ENCODE assay signal across 9 mouse cellular contexts in the genomic region with DNA sequence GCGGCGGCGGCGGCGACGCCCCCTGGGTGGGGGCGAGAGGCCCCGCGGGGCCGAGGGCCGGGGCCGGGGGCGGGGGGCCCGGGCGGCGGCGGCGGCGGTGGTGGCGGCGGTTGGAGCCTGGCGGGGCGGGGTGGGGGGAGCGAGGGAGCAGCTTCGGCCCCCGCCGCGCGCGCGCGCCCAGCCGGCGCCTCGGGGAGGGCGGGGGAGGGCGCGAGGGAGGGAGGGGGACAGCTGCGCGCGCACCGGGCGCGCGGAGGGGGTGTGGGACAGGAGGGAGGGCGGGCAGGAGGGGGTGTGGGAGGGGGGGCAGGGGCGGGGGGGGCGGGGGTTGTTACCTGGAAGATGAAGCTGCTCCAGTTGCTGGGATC. TPM values are rescaled to one million over a fixed set of nuclear protein-coding genes. Genes with fewer than 3 reads are reported as not detected.
DNase-seq lines count a peak whose midpoint lies in the region; ATAC-seq and TF ChIP-seq lines count a peak whose summit lies in the region.
"Had no signal": no experiment of that assay in that cellular context is flagged by ENCODE, and none has a peak within 500 bp of the region (broad histone marks: within the 10 kb centered on the region; RNA-seq: fewer than 3 reads in every experiment).

No protein-coding gene starts in this region.

- no peak; the same call in 1 of the 2 replicates for ATAC-seq in hindbrain, postnatal 0 days
- no peak for ATAC-seq in midbrain, embryonic 15.5 days (replicated peaks)

- no peaks in the 10 kb centered on the region for H3K27me3 ChIP-seq in hindbrain, postnatal 0 days (ENCODE audit: insufficient read depth, low read length)
- no peaks in the 10 kb centered on the region for H3K27me3 ChIP-seq in midbrain, embryonic 15.5 days (replicated peaks)

- TF ChIP-seq CTCF in hindbrain, postnatal 0 days (IDR thresholded peaks at IDR 0.05; ENCODE audit: low read depth), result no peak

- H3K27ac ChIP-seq in hindbrain, postnatal 0 days, result peak overlapping the region; percentile 99
- peak overlapping the region; percentile 99 for H3K27ac ChIP-seq in midbrain, embryonic 15.5 days

- H3K4me1 ChIP-seq in hindbrain, postnatal 0 days (ENCODE audit: insufficient read depth, low read length), result peaks cover 30% of the 10 kb centered on the region
- H3K4me1 ChIP-seq in midbrain, embryonic 15.5 days, result peaks cover 46% of the 10 kb centered on the region

- WGBS in hindbrain, postnatal 0 days, result no CpG with 5 or more reads among the region's 48 CpGs
- WGBS in midbrain, embryonic 15.5 days, result 0% methylated on average over 1 of the region's 48 CpGs

- H3K9me3 ChIP-seq in hindbrain, postnatal 0 days (ENCODE audit: low read length), result no peaks in the 10 kb centered on the region
- no peaks in the 10 kb centered on the region for H3K9me3 ChIP-seq in midbrain, embryonic 15.5 days

- DNase-seq in adrenal gland, postnatal 25 days, result peak; percentile 91
- no peak for DNase-seq in adrenal gland, adult 2 months
- DNase-seq in ovary, postnatal 10 days (ENCODE audit: low spot score), result peak; percentile 42
- DNase-seq in ovary, adult 18-20 months (ENCODE audit: low spot score), result no peak
- DNase-seq in hindbrain, postnatal 0 days (ENCODE audit: low spot score), result no peak
- DNase-seq in c-Kit-positive CD71-positive TER-119-positive erythroid progenitor cells, embryonic 14.5 days (ENCODE audit: low spot score), result no peak
- DNase-seq in frontal cortex, postnatal 25 days (ENCODE audit: low spot score in 2 of 2), result no peak

- H3K9ac ChIP-seq in hindbrain, postnatal 0 days (replicated peaks; ENCODE audit: low read length), result peak overlapping the region; percentile 99
- peak overlapping the region; percentile 95 for H3K9ac ChIP-seq in midbrain, embryonic 15.5 days

- peak overlapping the region; percentile 87 for H3K4me2 ChIP-seq in hindbrain, postnatal 0 days (ENCODE audit: low read depth, low read length)
- peak overlapping the region; percentile 87 for H3K4me2 ChIP-seq in midbrain, embryonic 15.5 days

- H3K4me3 ChIP-seq in hindbrain, postnatal 0 days (ENCODE audit: low read length), result peak overlapping the region; percentile 88
- peak overlapping the region; percentile 81 for H3K4me3 ChIP-seq in midbrain, embryonic 15.5 days

- peaks cover 19% of the 10 kb centered on the region; the same call in 1 of the 2 replicates for H3K36me3 ChIP-seq in hindbrain, postnatal 0 days (ENCODE audit: insufficient read depth, low read length)
- H3K36me3 ChIP-seq in midbrain, embryonic 15.5 days (replicated peaks), result peaks cover 6% of the 10 kb centered on the region

RNA-seq across cellular contexts. Expression of a gene that starts 0.2 kb away (rescaled TPM):
- 167 and 171 TPM in 2 replicates for total RNA-seq in adrenal gland, postnatal 25 days (2021)
- 100 to 1,000 TPM in 1 of 2 experiments, 10 to 100 TPM in 1; 98.7 to 114 TPM for total RNA-seq in adrenal gland, adult 2 months (2021)
- polyA plus RNA-seq in adrenal gland, adult 2 months (2012; rRNA removed), result 833 and 840 TPM in 2 replicates
- 222 and 237 TPM in 2 replicates for total RNA-seq in hindbrain, postnatal 0 days (2014; rRNA removed)
- 69.3 and 70.5 TPM in 2 replicates for polyA plus RNA-seq in hindbrain, postnatal 0 days (2015; fragmentation: Nextera tagmentation; extraction: Ambion mirVana)
- 78.0 and 89.8 TPM in 2 replicates for polyA plus RNA-seq in midbrain, embryonic 15.5 days (2015; fragmentation: Nextera tagmentation; extraction: Ambion mirVana)

RNA-seq across cellular contexts. Expression of a gene that starts 5.6 kb away (rescaled TPM):
- total RNA-seq in adrenal gland, postnatal 25 days (2021), result 2.2 and 5.1 TPM in 2 replicates
- total RNA-seq in adrenal gland, adult 2 months (2021), result 1 to 10 TPM; 1.7 to 2.0 TPM
- polyA plus RNA-seq in adrenal gland, adult 2 months (2012; rRNA removed), result 8.5 and 9.5 TPM in 2 replicates
- 138 and 144 TPM in 2 replicates for total RNA-seq in hindbrain, postnatal 0 days (2014; rRNA removed)
- 79.0 and 99.9 TPM in 2 replicates for polyA plus RNA-seq in hindbrain, postnatal 0 days (2015; fragmentation: Nextera tagmentation; extraction: Ambion mirVana)
- polyA plus RNA-seq in midbrain, embryonic 15.5 days (2015; fragmentation: Nextera tagmentation; extraction: Ambion mirVana), result 40.7 and 42.3 TPM in 2 replicates

RNA-seq across cellular contexts. Expression of a gene that starts 5.7 kb away (rescaled TPM):
- 31.0 and 44.0 TPM in 2 replicates for total RNA-seq in adrenal gland, postnatal 25 days (2021)
- 10 to 100 TPM; 19.9 to 29.2 TPM for total RNA-seq in adrenal gland, adult 2 months (2021)
- polyA plus RNA-seq in adrenal gland, adult 2 months (2012; rRNA removed), result 13.7 and 28.4 TPM in 2 replicates
- 7.1 and 40.2 TPM in 2 replicates for total RNA-seq in hindbrain, postnatal 0 days (2014; rRNA removed)
- 47.7 and 60.2 TPM in 2 replicates for polyA plus RNA-seq in hindbrain, postnatal 0 days (2015; fragmentation: Nextera tagmentation; extraction: Ambion mirVana)
- polyA plus RNA-seq in midbrain, embryonic 15.5 days (2015; fragmentation: Nextera tagmentation; extraction: Ambion mirVana), result 44.9 and 52.6 TPM in 2 replicates

RNA-seq across cellular contexts. Expression of a gene that starts 9.4 kb away (rescaled TPM):
- total RNA-seq in adrenal gland, postnatal 25 days (2021), result 13.4 and 28.2 TPM in 2 replicates
- total RNA-seq in adrenal gland, adult 2 months (2021), result 10 to 100 TPM; 16.4 to 20.3 TPM
- polyA plus RNA-seq in adrenal gland, adult 2 months (2012; rRNA removed), result 0.66 and 13.1 TPM in 2 replicates
- total RNA-seq in hindbrain, postnatal 0 days (2014; rRNA removed), result 11.1 and 30.3 TPM in 2 replicates
- 31.2 and 48.6 TPM in 2 replicates for polyA plus RNA-seq in hindbrain, postnatal 0 days (2015; fragmentation: Nextera tagmentation; extraction: Ambion mirVana)
- polyA plus RNA-seq in midbrain, embryonic 15.5 days (2015; fragmentation: Nextera tagmentation; extraction: Ambion mirVana), result 46.9 and 73.4 TPM in 2 replicates
- total RNA-seq: common myeloid progenitor, adult 5-6 weeks had no signal

RNA-seq across cellular contexts. Expression of a gene that starts 10.3 kb away (rescaled TPM):
- 1.7 and 2.8 TPM in 2 replicates for total RNA-seq in adrenal gland, postnatal 25 days (2021)
- total RNA-seq in adrenal gland, adult 2 months (2021), result 1 to 10 TPM in 1 of 2 experiments, not detected in 1; 1.3 TPM
- polyA plus RNA-seq in adrenal gland, adult 2 months (2012; rRNA removed), result 1.7 and 2.0 TPM in 2 replicates
- 1.2 TPM in 1 of 2 replicates, not detected in the other for total RNA-seq in hindbrain, postnatal 0 days (2014; rRNA removed)
- polyA plus RNA-seq in hindbrain, postnatal 0 days (2015; fragmentation: Nextera tagmentation; extraction: Ambion mirVana), result 0.49 and 1.5 TPM in 2 replicates
- polyA plus RNA-seq in midbrain, embryonic 15.5 days (2015; fragmentation: Nextera tagmentation; extraction: Ambion mirVana), result 1.0 TPM in 1 of 2 replicates, not detected in the other
- total RNA-seq: common myeloid progenitor, adult 5-6 weeks had no signal

Comparison
In these comparisons a context has a peak if more than half of its experiments do, and no peak if none do; other contexts are left out.
1. DNase-seq: peak in adrenal gland, postnatal 25 days (single experiment) and ovary, postnatal 10 days (single experiment); none in adrenal gland, adult 2 months (single experiment), ovary, adult 18-20 months (single experiment), hindbrain, postnatal 0 days (single experiment), c-Kit-positive CD71-positive TER-119-positive erythroid progenitor cells, embryonic 14.5 days (single experiment) and frontal cortex, postnatal 25 days (0 of 2).
2. RNA of a gene that starts 5.6 kb away (total RNA-seq): 138 to 144 TPM in hindbrain, postnatal 0 days; 2.2 to 5.1 TPM in adrenal gland, postnatal 25 days and 1.7 to 2.0 TPM in adrenal gland, adult 2 months; every median in the first group is over 10 times any median in the second.